Mouse (Mus musculus) heart, postnatal 10 days (tissue): ENCODE measurements around the gene Setd4. TPM values are rescaled to one million over a fixed set of nuclear protein-coding genes. Genes with fewer than 3 reads are reported as not detected.
A peak's percentile ranks its signal among the peaks of the same experiment; 100 is the strongest.
"Not testable (repeated sequence)": the region's sequence is repeated elsewhere in the genome, so short reads cannot be mapped to it uniquely, and the experiment has no call there.

Experiments
- DNase-seq, 2 experiments: peaks; one replicate each; pipeline ENCODE4 v3.0.0; 2021
- intact Hi-C: fragments of 180-260 bp; cut with DNase I; formaldehyde crosslinking; loops from one replicate; pipeline ENCODE4 v1.15.1; 2025
- total RNA-seq, 2 experiments: library from RNA; stranded (reverse); gene quantifications; 2 replicates each; pipeline ENCODE4 v1.2.3; 2021

Gene Setd4
- 1 to 10 TPM; 1.3 to 3.4 TPM for total RNA-seq

GRCm38 (mm10) chr16:93603439-93604212, at the start of gene Setd4:
Gene Setd4 (minus strand): TSS chr16:93604063.
- DNase-seq: peak; percentile 94 to 95
- intact Hi-C loops: no loop called here

GRCm38 (mm10) chr16:93648441-93649183, 44.7 kb upstream of the Setd4 start:
- intact Hi-C loops: no loop called here
- DNase-seq: no peak

GRCm38 (mm10) chr16:93644006-93644405, 40.1 kb upstream of the Setd4 start:
- no peak for DNase-seq
- intact Hi-C loops: no loop called here

- DNase-seq: no peak
- intact Hi-C loops: no loop called here
Observed at GRCm38 (mm10) chr16:93627761-93628400, 24.0 kb upstream of the Setd4 start, which contains the start of gene Gm5678. Gene Gm5678 (plus strand): TSS chr16:93628097.

GRCm38 (mm10) chr16:93626745-93627144, 22.9 kb upstream of the Setd4 start:
- peak; percentile 11 to 31 for DNase-seq
- intact Hi-C loops: no loop called here

- intact Hi-C loops: no loop called here
- no peak for DNase-seq
Observed at GRCm38 (mm10) chr16:93624671-93625070, 20.8 kb upstream of the Setd4 start.

GRCm38 (mm10) chr16:93623759-93624158, 19.9 kb upstream of the Setd4 start:
- intact Hi-C loops, DNase-seq: not testable (repeated sequence)

- intact Hi-C loops: loop anchor here (5.0 kb wide), 1 partner anchor 172 kb away; no protein-coding TSS in a partner anchor
- DNase-seq: peak; percentile 61 to 69
Observed at GRCm38 (mm10) chr16:93615118-93615870, 11.4 kb upstream of the Setd4 start.

GRCm38 (mm10) chr16:93610961-93611360, 7.1 kb upstream of the Setd4 start:
- intact Hi-C loops: no loop called here
- DNase-seq: no peak

GRCm38 (mm10) chr16:93609796-93610195, 5.9 kb upstream of the Setd4 start:
- intact Hi-C loops: no loop called here
- no peak for DNase-seq

- intact Hi-C loops: no loop called here
- no peak for DNase-seq
Observed at GRCm38 (mm10) chr16:93608731-93609130, 4.9 kb upstream of the Setd4 start.

- peak; percentile 88 to 90 for DNase-seq
- intact Hi-C loops: no loop called here
Observed at GRCm38 (mm10) chr16:93607669-93608101, 3.8 kb upstream of the Setd4 start.

- no peak for DNase-seq
- intact Hi-C loops: no loop called here
Observed at GRCm38 (mm10) chr16:93606146-93606545, 2.3 kb upstream of the Setd4 start.

GRCm38 (mm10) chr16:93605553-93605952, 1.7 kb upstream of the Setd4 start, which contains the start of gene Cbr1:
Gene Cbr1 (plus strand): TSS chr16:93605853.
- intact Hi-C loops: no loop called here
- no peak for DNase-seq

GRCm38 (mm10) chr16:93604481-93604969, 662 bp upstream of the Setd4 start:
- no peak for DNase-seq
- intact Hi-C loops: no loop called here

GRCm38 (mm10) chr16:93599461-93599860, 4.4 kb downstream of the Setd4 start:
- intact Hi-C loops: no loop called here
- no peak for DNase-seq

- intact Hi-C loops: no loop called here
- DNase-seq: no peak
Observed at GRCm38 (mm10) chr16:93597551-93597950, 6.3 kb downstream of the Setd4 start.

- DNase-seq: no peak
- intact Hi-C loops: no loop called here
Observed at GRCm38 (mm10) chr16:93596807-93597206, 7.1 kb downstream of the Setd4 start.

GRCm38 (mm10) chr16:93595766-93596165, 8.1 kb downstream of the Setd4 start:
- DNase-seq: no peak
- intact Hi-C loops: no loop called here

GRCm38 (mm10) chr16:93594448-93594847, 9.4 kb downstream of the Setd4 start:
- DNase-seq: no peak
- intact Hi-C loops: no loop called here
